Mouse (Mus musculus) olfactory bulb, adult 2 months (tissue): ENCODE data around the gene Olfr850. TPM values are rescaled to one million over a fixed set of nuclear protein-coding genes. Genes with fewer than 3 reads are reported as not detected.

ENCODE experiments used
- H3K27ac ChIP-seq: fragments of 200-500 bp; 2 replicates; pipeline ENCODE4 v1.5.1; 2012; ENCODE audit warnings: low read depth, low read length; ENCODE audit not compliant: insufficient read depth
- H3K4me1 ChIP-seq: fragments of 200-500 bp; 2 replicates; pipeline ENCODE4 v1.6.1; 2012; ENCODE audit warnings: low read length; ENCODE audit not compliant: control insufficient read depth, insufficient read depth
- H3K4me3 ChIP-seq: fragments of 200-500 bp; 2 replicates; pipeline ENCODE4 v1.5.1; 2012; ENCODE audit warnings: mild to moderate bottlenecking, low read depth, low read length, moderate library complexity; ENCODE audit not compliant: insufficient read depth
- CTCF ChIP-seq: fragments of 200-500 bp; IDR thresholded peaks from 2 replicates; pipeline ENCODE4 v1.5.1; 2012; ENCODE audit warnings: low read depth, mild to moderate bottlenecking, low read length, moderate library complexity; ENCODE audit not compliant: insufficient read depth
- POLR2A ChIP-seq: fragments of 200-500 bp; IDR thresholded peaks from 2 replicates; pipeline ENCODE4 v1.6.1; 2012; ENCODE audit warnings: mild to moderate bottlenecking, low read depth, low read length, moderate library complexity; ENCODE audit not compliant: insufficient read depth
- WGBS: fragments of 180-500 bp; shearing (Covaris S2); methylation state at CpG from one replicate; pipeline ENCODE4 v1.1.7; 2018; 5-methylcytosine and 5-hydroxymethylcytosine counted together
- polyA plus RNA-seq: library from polyadenylated mRNA; stranded (reverse); fragments of >200 nt; gene quantifications from 2 replicates; pipeline ENCODE4 v1.2.4, GENCODE M21; 2012; ENCODE audit warnings: low replicate concordance; ENCODE audit not compliant: missing spikeins, insufficient read depth, insufficient read length

Gene Olfr850
- not detected in 2 replicates for polyA plus RNA-seq

DNA sequence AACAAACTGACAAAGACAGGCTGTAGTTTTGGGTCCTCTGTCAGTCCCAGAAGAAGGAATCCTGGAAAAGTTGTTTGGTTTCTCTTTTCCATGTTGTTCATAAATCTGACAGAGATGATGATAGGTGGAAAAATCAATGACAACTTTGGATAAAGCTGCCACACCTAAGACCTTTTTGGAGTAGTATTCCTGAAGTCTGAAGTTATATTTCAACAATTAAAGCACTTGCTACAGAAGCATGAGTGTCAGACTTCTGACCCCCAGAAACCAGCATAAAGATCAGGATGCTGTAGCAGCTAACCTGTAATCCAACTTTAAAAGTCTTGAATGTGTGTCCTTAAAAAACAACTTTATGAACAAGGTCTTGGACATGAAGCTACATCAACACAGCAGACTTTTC is at the start of gene Olfr850:
Gene Olfr850 (minus strand): TSS at position 101 of the 400 bp plus-strand sequence.
- H3K27ac ChIP-seq, result no peak within 1 kb of the TSS
- H3K4me3 ChIP-seq, result no peak within 1 kb of the TSS
- no peaks in the 10 kb centered on the region for H3K4me1 ChIP-seq
- no peak for TF ChIP-seq POLR2A
- no peak for TF ChIP-seq CTCF

GRCm38 (mm10) chr9:19492995-19493394 is 14.9 kb upstream of the Olfr850 start, which contains the start of gene Olfr851:
Gene Olfr851, plus strand, starts transcription at chr9:19493295.
- Histone ChIP-seq H3K4me3 (no peak within 1 kb of the TSS), H3K4me1 (no peaks in the 10 kb centered on the region), H3K27ac (no peak within 1 kb of the TSS)
- no peak for TF ChIP-seq CTCF
- no peak for TF ChIP-seq POLR2A

- no peak within 1 kb of the TSS for H3K4me3 ChIP-seq
- no peak within 1 kb of the TSS for H3K27ac ChIP-seq
- TF ChIP-seq POLR2A (no peak), CTCF (no peak)
- 86% methylated on average over 2 of the region's 2 CpGs for WGBS
- no peaks in the 10 kb centered on the region for H3K4me1 ChIP-seq
These were observed 38.1 kb downstream of the Olfr850 start, which contains the start of gene Olfr849 for GRCm38 (mm10) chr9:19439966-19440365. Gene Olfr849, plus strand, starts transcription at chr9:19440266.

Other genes with a start within 250 kb of the Olfr850 start
- not detected in 2 replicates for gene Olfr843, start 226.3 kb downstream of the Olfr850 start, polyA plus RNA-seq
- gene Olfr844, start 161.9 kb downstream of the Olfr850 start, polyA plus RNA-seq, result not detected in 2 replicates
- gene Olfr845, start 141.8 kb downstream of the Olfr850 start, polyA plus RNA-seq, result not detected in 2 replicates
- gene Olfr846, start 114.2 kb downstream of the Olfr850 start, polyA plus RNA-seq, result not detected in 2 replicates
- not detected in 2 replicates for gene Olfr847, start 99.6 kb downstream of the Olfr850 start, polyA plus RNA-seq
- not detected in 2 replicates for gene Olfr849, start 38.0 kb downstream of the Olfr850 start, polyA plus RNA-seq
- gene Olfr851, start 15.0 kb upstream of the Olfr850 start, polyA plus RNA-seq, result not detected in 2 replicates
- not detected in 2 replicates for gene Olfr853, start 62.8 kb upstream of the Olfr850 start, polyA plus RNA-seq
- not detected in 2 replicates for gene Olfr854, start 89.1 kb upstream of the Olfr850 start, polyA plus RNA-seq
- gene Olfr855, start 104.4 kb upstream of the Olfr850 start, polyA plus RNA-seq, result not detected in 2 replicates
- not detected in 2 replicates for gene Zfp317, start 143.9 kb upstream of the Olfr850 start, polyA plus RNA-seq
- gene Olfr857, start 231.2 kb upstream of the Olfr850 start, polyA plus RNA-seq, result not detected in 2 replicates